Mouse (Mus musculus): ENCODE data around the gene Bcan. TPM values are rescaled to one million over a fixed set of nuclear protein-coding genes. Genes with fewer than 3 reads are reported as not detected.
A peak's percentile ranks its signal among the peaks of the same experiment; 100 is the strongest.

The Bcan gene
- polyA plus RNA-seq, 1 experiment: 0.61 TPM

DNA sequence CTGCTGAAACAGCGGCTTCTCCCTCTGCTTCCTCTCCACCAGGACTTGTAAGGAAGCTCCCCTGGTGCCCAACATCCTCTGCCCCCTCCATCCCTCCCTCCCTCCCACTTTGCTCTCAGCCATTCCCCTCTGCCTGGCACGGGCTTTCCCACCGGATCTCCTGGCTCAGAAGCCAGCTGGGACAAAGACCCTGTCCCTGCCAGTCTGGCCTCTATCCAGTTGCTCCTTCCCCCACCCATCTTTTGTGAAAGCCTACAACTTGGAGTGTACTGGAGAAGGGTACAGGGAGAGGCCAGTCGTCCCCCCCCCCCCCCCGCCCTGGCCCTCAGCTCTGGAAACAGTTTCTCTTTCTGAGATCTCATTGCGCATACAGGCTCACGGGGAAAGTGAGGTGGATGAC, 1.3 kb downstream of the Bcan start:
- H3K4me3 ChIP-seq (ENCODE audit: insufficient read depth, low read length): no peak overlapping the region
- H3K4me1 ChIP-seq (ENCODE audit: control insufficient read depth, insufficient read depth, low read length): no peaks in the 10 kb centered on the region
- no peak for TF ChIP-seq CTCF (IDR thresholded peaks at IDR 0.05; ENCODE audit: borderline replicate concordance, insufficient read depth, low read length)
- H3K27ac ChIP-seq (ENCODE audit: insufficient read depth, low read length): no peak overlapping the region

DNA sequence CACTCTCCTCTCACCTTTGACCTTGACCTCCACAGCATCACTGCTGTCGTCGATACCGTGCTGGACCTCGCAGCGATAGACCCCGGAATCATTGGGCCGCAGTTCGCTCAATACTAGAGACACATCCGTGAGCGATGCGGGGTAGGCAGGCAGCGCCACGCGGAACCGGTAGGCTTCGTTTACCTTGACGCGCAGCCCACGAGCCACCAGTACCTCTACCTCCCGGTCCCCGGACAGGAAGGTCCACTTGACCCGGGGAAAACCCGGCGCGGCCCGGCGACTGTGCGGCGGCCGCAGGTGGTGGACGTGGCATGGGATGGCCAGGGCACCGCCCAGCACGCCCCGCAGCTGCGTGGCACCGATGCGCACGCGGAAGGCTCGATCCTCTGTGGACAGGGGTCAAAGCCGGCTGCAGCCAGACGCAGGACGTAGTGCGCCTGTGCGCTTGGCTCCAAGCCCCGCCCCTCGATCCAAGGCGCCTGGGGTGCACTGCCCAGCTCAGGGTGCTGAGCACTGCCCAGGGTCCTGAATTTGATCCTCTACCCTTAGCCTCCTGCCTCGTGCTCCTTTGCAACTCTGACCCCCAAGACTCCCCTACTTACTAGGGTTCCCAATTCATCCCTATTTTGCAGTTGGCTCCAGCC, 2.9 kb downstream of the Bcan start:
- Histone ChIP-seq H3K27ac (ENCODE audit: insufficient read depth, low read length) (no peak overlapping the region), H3K4me1 (ENCODE audit: control insufficient read depth, insufficient read depth, low read length) (no peaks in the 10 kb centered on the region), H3K4me3 (ENCODE audit: insufficient read depth, low read length) (peak overlapping the region; percentile 9)
- TF ChIP-seq CTCF (IDR thresholded peaks at IDR 0.05; ENCODE audit: borderline replicate concordance, insufficient read depth, low read length) (no peak), POLR2A (IDR thresholded peaks at IDR 0.05; ENCODE audit: low read depth, low read length) (no peak)

DNA sequence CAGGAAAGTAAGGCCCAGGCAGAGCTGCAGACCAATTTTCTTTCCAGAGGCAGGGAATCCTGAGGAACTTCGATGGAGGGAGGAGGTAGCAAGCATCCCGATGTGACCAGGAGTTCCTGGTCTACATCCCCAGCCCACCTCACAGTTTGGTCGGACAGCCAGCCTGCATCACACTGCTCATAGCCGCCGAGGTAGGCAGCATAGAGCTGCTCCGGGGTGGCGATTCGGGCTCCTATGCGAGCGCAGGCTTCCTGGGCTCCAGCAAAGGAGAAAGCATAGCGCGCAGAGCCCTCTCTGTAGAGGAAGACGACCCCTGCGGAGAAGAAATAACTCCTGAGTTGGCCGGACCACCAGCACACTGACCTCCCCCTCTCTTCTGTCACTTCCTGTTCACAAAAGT, 3.6 kb downstream of the Bcan start:
- Histone ChIP-seq H3K27ac (ENCODE audit: insufficient read depth, low read length) (no peak overlapping the region), H3K4me3 (ENCODE audit: insufficient read depth, low read length) (no peak overlapping the region), H3K4me1 (ENCODE audit: control insufficient read depth, insufficient read depth, low read length) (no peaks in the 10 kb centered on the region)
- TF ChIP-seq POLR2A (IDR thresholded peaks at IDR 0.05; ENCODE audit: low read depth, low read length) (no peak), CTCF (IDR thresholded peaks at IDR 0.05; ENCODE audit: borderline replicate concordance, insufficient read depth, low read length) (no peak)

DNA sequence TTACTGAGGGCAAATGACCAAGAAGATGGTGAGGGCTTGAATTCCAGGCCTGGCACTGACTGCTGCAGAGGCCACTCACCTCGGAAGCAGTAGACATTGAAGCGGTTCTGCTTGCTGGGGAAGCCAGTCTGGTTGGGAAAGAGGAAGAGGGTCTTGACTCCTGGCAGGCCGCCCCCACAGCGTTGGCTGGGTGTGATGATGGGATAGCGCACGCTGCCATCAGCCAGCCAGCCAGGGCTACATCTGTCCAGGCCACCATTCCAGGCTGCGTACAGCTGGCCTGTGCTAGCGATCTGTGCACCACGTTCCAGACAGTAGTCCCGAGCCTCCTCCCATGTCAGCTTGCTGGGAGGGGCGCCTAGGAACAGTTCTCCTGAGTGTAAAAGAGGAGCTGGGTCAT, 4.7 kb downstream of the Bcan start:
- TF ChIP-seq CTCF (IDR thresholded peaks at IDR 0.05; ENCODE audit: borderline replicate concordance, insufficient read depth, low read length) (no peak), POLR2A (IDR thresholded peaks at IDR 0.05; ENCODE audit: low read depth, low read length) (no peak)
- H3K27ac ChIP-seq (ENCODE audit: insufficient read depth, low read length): no peak overlapping the region
- H3K4me3 ChIP-seq (ENCODE audit: insufficient read depth, low read length): no peak overlapping the region
- no peaks in the 10 kb centered on the region for H3K4me1 ChIP-seq (ENCODE audit: control insufficient read depth, insufficient read depth, low read length)

DNA sequence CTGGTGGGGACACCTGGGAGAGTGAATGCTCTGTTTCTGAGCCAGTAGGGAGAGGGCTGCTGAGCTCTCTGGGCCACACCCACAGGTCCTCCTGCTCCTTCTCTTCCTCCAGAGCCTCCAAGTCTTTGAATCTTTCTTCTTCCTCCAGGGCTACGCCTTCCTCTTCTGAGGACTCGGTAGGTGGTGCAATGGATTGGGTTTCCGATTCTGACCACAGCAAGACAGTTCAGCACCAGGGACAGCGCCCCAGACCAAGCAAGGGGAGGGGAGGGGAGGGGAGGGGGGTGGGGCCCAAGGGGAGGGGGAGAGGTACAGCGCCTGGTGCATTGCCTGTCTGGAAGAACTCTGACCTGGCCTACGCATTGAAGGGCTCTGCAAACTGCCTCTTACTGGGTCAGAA, 6.6 kb downstream of the Bcan start:
- TF ChIP-seq POLR2A (IDR thresholded peaks at IDR 0.05; ENCODE audit: low read depth, low read length) (no peak), CTCF (IDR thresholded peaks at IDR 0.05; ENCODE audit: borderline replicate concordance, insufficient read depth, low read length) (no peak)
- Histone ChIP-seq H3K27ac (ENCODE audit: insufficient read depth, low read length) (no peak overlapping the region), H3K4me3 (ENCODE audit: insufficient read depth, low read length) (no peak overlapping the region), H3K4me1 (ENCODE audit: control insufficient read depth, insufficient read depth, low read length) (no peaks in the 10 kb centered on the region)

DNA sequence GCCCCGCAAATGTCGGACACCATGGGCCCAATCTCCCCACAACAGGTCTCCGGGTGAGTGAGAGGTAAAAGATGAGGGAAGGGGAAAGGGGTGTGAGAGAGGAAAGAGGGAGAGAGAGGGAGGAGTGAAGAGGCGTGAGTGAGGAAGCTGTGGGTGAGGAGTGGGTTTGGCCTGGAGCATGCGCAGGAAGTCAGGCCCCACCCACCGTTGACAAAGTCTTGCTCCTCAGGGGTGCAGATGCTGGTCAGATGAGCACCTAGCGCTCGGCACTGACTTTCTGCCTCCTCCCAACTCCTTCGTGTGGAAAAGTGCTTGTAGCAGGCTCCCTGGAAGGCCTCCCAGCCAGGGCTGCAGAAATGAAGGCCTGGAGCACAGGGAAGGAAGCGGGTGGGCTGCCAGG, 10.1 kb downstream of the Bcan start:
- Histone ChIP-seq H3K4me3 (ENCODE audit: insufficient read depth, low read length) (no peak overlapping the region), H3K27ac (ENCODE audit: insufficient read depth, low read length) (no peak overlapping the region), H3K4me1 (ENCODE audit: control insufficient read depth, insufficient read depth, low read length) (peaks cover 4% of the 10 kb centered on the region)
- TF ChIP-seq POLR2A (IDR thresholded peaks at IDR 0.05; ENCODE audit: low read depth, low read length) (no peak), CTCF (IDR thresholded peaks at IDR 0.05; ENCODE audit: borderline replicate concordance, insufficient read depth, low read length) (no peak)

DNA sequence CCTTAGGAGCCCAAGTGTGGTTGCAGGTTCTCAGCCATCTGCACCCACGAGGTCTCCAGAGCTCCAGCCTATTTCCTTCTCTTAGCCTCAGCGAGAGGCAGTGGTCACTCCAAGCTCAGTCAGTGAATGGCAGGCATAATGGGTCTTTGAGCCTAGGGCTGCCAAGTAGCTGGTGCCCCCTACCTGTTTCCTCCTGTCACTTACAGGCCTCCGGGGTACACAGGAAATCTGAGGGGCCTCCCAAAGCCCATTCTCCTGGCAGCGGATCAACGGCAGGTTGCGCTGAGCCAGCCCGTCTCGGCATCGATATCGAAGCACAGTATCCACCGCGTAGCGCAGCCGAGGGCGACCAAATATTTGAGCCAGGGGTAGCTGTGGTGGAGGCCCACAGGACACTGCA, 12.0 kb downstream of the Bcan start:
- H3K4me1 ChIP-seq (ENCODE audit: control insufficient read depth, insufficient read depth, low read length): peaks cover 8% of the 10 kb centered on the region

DNA sequence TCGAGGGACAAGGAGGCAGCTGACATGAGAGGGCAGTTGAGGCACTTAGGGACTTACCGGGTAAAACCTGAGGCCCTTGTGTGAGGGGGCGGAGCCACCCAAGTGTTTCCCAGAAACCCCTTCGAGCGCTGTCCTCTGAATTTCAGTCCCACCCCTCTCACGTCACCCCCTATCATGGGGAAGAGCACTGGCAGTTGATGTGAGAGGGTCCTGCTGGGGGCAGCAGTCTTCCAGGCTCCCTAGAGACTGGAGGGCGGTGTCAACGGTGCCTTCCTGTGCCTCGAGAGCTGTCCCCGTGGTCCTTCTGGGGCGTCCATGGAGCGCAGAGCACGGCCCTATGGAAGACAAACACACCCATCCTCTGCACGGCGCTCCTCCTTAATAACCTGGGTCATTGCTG, 12.4 kb downstream of the Bcan start:
- Histone ChIP-seq H3K4me3 (ENCODE audit: insufficient read depth, low read length) (peak overlapping the region; percentile 13), H3K4me1 (ENCODE audit: control insufficient read depth, insufficient read depth, low read length) (peaks cover 12% of the 10 kb centered on the region), H3K27ac (ENCODE audit: insufficient read depth, low read length) (no peak overlapping the region)
- TF ChIP-seq POLR2A (IDR thresholded peaks at IDR 0.05; ENCODE audit: low read depth, low read length): peak; percentile 58
- TF ChIP-seq CTCF (IDR thresholded peaks at IDR 0.05; ENCODE audit: borderline replicate concordance, insufficient read depth, low read length): no peak

More for the DNA sequence above, 12.0 kb downstream of the Bcan start:
- H3K4me3 ChIP-seq (ENCODE audit: insufficient read depth, low read length): peak overlapping the region; percentile 13; the same call in 1 of the 2 replicates
- no peak overlapping the region for H3K27ac ChIP-seq (ENCODE audit: insufficient read depth, low read length)
- no peak for TF ChIP-seq CTCF (IDR thresholded peaks at IDR 0.05; ENCODE audit: borderline replicate concordance, insufficient read depth, low read length)
- no peak for TF ChIP-seq POLR2A (IDR thresholded peaks at IDR 0.05; ENCODE audit: low read depth, low read length)

DNA sequence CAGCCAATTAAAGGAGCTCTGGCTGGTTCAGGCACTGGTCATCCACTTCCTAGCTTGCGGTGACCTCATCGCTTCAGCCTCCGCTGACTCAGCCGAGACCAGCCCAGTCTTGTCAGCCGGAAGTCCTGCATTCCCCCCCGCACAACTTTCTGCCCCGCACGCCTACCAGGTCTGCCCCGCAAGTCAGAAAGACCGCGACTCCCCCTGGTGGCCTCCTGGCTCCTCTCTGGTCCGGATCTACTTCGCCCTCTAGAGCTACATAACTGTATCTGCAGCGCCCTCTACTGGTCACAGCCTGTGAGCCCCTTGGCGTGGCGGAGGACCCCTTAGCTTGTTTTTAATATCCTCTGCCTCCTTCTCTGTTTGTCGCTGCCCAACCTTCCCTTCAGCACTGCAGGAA, 13.2 kb downstream of the Bcan start:
- Histone ChIP-seq H3K27ac (ENCODE audit: insufficient read depth, low read length) (no peak overlapping the region), H3K4me1 (ENCODE audit: control insufficient read depth, insufficient read depth, low read length) (peaks cover 16% of the 10 kb centered on the region), H3K4me3 (ENCODE audit: insufficient read depth, low read length) (no peak overlapping the region)
- TF ChIP-seq POLR2A (IDR thresholded peaks at IDR 0.05; ENCODE audit: low read depth, low read length) (no peak), CTCF (IDR thresholded peaks at IDR 0.05; ENCODE audit: borderline replicate concordance, insufficient read depth, low read length) (peak; percentile 88)

DNA sequence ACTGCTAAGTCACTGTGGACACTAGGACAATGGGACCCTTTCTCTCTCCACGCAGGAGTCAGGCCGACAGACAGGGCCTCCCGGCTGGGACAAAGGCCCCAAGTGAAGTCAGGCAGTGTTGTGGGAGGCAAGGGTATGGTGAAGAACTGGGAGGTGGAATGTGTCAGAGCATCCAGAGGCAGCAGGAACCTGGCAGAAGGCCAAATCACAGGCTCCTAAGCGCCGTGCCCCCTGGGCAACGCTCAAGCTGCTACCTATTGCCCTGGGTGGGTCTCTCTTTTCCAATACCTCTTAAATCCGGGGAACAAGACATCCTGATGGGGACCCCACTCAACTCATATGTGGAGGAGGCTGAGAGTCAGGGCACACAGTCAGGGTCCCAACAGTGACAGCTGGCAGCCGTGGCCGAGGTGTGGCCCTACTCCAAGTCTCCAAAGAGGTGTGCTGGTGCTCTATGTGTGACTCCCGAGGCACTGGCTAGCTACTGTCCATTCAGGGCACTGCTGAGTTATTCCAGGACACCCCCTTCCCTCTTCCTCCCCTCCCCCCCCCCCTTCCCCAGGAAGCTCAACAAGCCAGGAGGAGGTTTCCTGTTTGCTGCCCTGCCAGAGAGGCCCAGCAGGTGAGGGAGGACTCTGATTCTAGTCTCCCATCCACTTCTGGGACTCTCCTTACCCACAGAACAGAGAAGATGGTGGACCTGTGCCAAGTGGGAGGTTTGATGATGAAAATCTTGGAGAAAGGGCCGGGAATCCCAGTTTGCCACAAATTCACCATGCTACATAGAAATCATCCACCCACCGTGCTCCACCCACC, 14.3 kb downstream of the Bcan start:
- TF ChIP-seq CTCF (IDR thresholded peaks at IDR 0.05; ENCODE audit: borderline replicate concordance, insufficient read depth, low read length): no peak
- 0 out of 2 replicates have a peak, but pooled peaks have one; percentile 31 for TF ChIP-seq POLR2A (IDR thresholded peaks at IDR 0.05; ENCODE audit: low read depth, low read length)
- no peak overlapping the region for H3K4me3 ChIP-seq (ENCODE audit: insufficient read depth, low read length)
- H3K27ac ChIP-seq (ENCODE audit: insufficient read depth, low read length): peak overlapping the region; percentile 21; the same call in 1 of the 2 replicates
- peaks cover 19% of the 10 kb centered on the region for H3K4me1 ChIP-seq (ENCODE audit: control insufficient read depth, insufficient read depth, low read length)

All from embryonic fibroblast, embryonic 13.5 days (primary cell).